Mouse (Mus musculus) E14TG2a.4 (cell line): Measurements from ENCODE around the gene Bend7.

Source experiments
- CTCF ChIP-seq: conservative IDR thresholded peaks from 2 replicates; pipeline ENCODE4 v1.5.1; 2014; ENCODE audit warnings: low read length
- NANOG ChIP-seq: IDR thresholded peaks from 2 replicates; pipeline ENCODE4 v1.6.1; 2014; ENCODE audit warnings: borderline replicate concordance, low read length, mixed read lengths

DNA sequence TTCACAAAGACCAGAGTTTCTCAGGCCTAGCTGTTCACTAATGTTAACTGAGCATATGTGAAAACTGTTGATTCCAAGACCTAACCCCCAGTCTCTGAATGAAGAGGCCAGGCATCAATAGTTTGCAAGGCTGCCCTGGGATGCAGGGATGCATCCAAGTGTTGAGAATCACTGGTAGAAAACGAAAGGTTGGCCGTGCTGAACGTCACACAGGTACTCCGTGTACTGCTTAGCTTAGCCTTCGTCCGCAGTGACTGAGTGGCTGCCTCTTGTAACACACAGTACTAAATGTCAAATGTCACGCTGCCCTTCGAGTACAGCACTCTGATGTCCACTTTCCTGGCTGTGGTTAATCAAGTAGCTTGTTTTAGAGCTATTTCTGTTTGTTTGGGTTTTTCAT lies 46.0 kb upstream of the Bend7 start:
- TF ChIP-seq CTCF (no peak), NANOG (no peak)
